Comparison of ENCODE assay signal across 9 mouse cellular contexts in genomic region chr9:63970388-63970787, GRCm38 (mm10). TPM values are rescaled to one million over a fixed set of nuclear protein-coding genes. Genes with fewer than 3 reads are reported as not detected.
A peak's percentile ranks its signal among the peaks of the same experiment; 100 is the strongest.
DNase-seq lines count a peak whose midpoint lies in the region; ATAC-seq and TF ChIP-seq lines count a peak whose summit lies in the region.
"Had no signal": no experiment of that assay in that cellular context is flagged by ENCODE, and none has a peak within 500 bp of the region (broad histone marks: within the 10 kb centered on the region; RNA-seq: fewer than 3 reads in every experiment).

No protein-coding gene starts in this region.

- peaks cover 65% of the 10 kb centered on the region for H3K4me1 ChIP-seq in lung, adult 2 months (ENCODE audit: control insufficient read depth, insufficient read depth, low read length)

- no peak for TF ChIP-seq CTCF in lung, adult 2 months (IDR thresholded peaks at IDR 0.05; ENCODE audit: insufficient read depth, low read length)

- peak; percentile 52 to 66 for DNase-seq in adrenal gland, adult (ENCODE audit: inconsistent age in 2 of 2, low spot score in 1 of 2)
- no peak for DNase-seq in adrenal gland, postnatal 10 days
- DNase-seq in heart, adult 18-20 months = peak; percentile 68 to 84
- DNase-seq in kidney, adult 11 months = peak; percentile 67
- DNase-seq in lung, adult 2 months = no peak
- no peak for DNase-seq in cerebellum, adult 9-11 months
- no peak for DNase-seq in cerebellum, adult 9-10 months

- TF ChIP-seq POLR2A in lung, adult 2 months (IDR thresholded peaks at IDR 0.05; ENCODE audit: borderline replicate concordance, extremely low read depth, low read depth, low read length) = peak; percentile 37; the same call in 1 of the 2 replicates

- no peak for ATAC-seq in granulocyte monocyte progenitor cell, adult 5-6 weeks (replicated peaks; ENCODE audit: poor library complexity, severe bottlenecking)

- H3K4me3 ChIP-seq in lung, adult 2 months (replicated peaks; ENCODE audit: extremely low read depth, low read depth, low read length) = no peak overlapping the region
- H3K4me3 ChIP-seq: neural tube, embryonic 12.5 days had no signal

- 36% methylated on average over 12 of the region's 12 CpGs for WGBS in lung, adult 2 months

RNA-seq across cellular contexts. Expression of gene Smad6, which starts 51.5 kb away (rescaled TPM):
- 10 to 100 TPM; 15.0 to 16.9 TPM for total RNA-seq in adrenal gland, postnatal 10 days (2021)
- 10 to 100 TPM in 1 of 2 experiments, 1 to 10 TPM in 1; 9.0 to 11.3 TPM for total RNA-seq in heart, adult 18-20 months (2021)
- 260 and 369 TPM in 2 replicates for polyA plus RNA-seq in lung, adult 2 months (2012; rRNA removed)
- 0.56 and 1.4 TPM in 2 replicates for total RNA-seq in granulocyte monocyte progenitor cell, adult 5-6 weeks (2014; fragmentation: Nextera tagmentation)
- total RNA-seq in granulocyte monocyte progenitor cell, adult 5-6 weeks (2017) = 1.3 and 1.7 TPM in 2 replicates

Comparison
In these comparisons a context has a peak if more than half of its experiments do, and no peak if none do; other contexts are left out.
1. DNase-seq: peak in adrenal gland, adult (2 of 2), heart, adult 18-20 months (2 of 2) and kidney, adult 11 months (single experiment); none in adrenal gland, postnatal 10 days (single experiment), lung, adult 2 months (single experiment), cerebellum, adult 9-11 months (single experiment) and cerebellum, adult 9-10 months (single experiment).